Mouse (Mus musculus): ENCODE measurements around the gene BC030867.

GRCm38 (mm10) chr11:102210185-102210584, 38.5 kb upstream of the BC030867 start:
- TF ChIP-seq CTCF (IDR thresholded peaks at IDR 0.05; ENCODE audit: extremely low read depth, insufficient read depth, low read length) (no peak), POLR2A (IDR thresholded peaks at IDR 0.05; ENCODE audit: extremely low read depth, insufficient read depth, low read length) (no peak)
